Mouse (Mus musculus): ENCODE data around the gene Rb1.

The Rb1 gene

DNA sequence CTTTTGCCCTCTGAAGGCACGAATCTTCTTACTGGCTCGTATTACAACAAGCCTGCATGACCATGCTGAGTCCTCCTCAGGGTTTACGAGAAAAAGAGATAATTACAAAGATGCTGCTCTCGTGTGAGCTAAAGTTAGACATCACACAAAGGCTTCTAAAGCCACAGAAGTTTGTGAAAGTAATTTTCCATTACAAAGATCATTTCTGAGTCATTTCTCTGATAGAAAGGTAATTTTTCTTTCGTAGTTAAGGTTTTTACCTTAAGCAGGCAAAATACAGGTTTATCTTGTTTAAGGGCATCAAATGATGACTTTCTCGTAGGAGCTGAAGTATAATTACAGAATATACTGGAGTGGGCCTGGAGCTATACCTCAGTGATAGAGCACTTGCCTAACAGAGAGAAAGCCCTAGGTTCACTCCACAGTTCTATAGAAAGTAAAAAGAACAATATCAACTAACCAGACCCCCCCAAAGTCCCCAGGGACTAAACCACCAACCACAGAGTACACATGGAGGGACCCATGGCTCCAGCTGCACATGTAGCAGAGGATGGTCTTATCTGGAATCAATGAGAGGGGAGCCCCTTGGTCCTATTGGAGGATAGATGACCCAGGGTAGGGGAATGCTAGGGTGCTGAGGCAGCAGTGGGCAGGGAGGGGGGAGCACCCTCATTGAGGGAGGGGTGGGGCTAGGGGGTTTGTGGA is 14.6 kb upstream of the Rb1 start:
- ChIA-PET CTCF (no interaction called here), POLR2A (no interaction called here)

DNA sequence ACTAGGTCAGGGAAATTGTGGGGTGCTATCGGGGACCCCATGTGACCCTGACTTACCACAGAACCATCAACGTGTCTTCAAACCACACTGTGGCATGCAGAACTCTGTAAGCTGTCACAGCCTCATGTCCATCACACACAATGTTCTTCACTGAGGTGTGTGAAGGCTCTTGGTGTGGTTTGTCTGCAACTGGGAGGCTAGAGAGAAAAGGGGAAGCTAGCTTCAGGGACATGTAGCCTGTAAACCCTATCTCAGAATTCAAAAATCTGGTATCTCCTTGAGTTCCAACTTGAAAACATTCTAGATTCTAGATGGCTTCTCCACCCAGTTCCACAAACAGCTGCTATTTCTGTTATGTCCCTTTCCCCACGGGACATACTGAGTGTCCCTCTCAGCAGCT is 14.0 kb upstream of the Rb1 start:
- CTCF ChIA-PET, result no interaction called here
- POLR2A ChIA-PET, result no interaction called here

GRCm38 (mm10) chr14:73336316-73337080 is 10.9 kb upstream of the Rb1 start:
- POLR2A ChIA-PET, result no interaction called here
- CTCF ChIA-PET, result interaction anchor here in 1 of 4 experiments (0.6 kb wide), 1 partner anchor 249 kb away, joined by 12 read pairs; no protein-coding TSS in a partner anchor

DNA sequence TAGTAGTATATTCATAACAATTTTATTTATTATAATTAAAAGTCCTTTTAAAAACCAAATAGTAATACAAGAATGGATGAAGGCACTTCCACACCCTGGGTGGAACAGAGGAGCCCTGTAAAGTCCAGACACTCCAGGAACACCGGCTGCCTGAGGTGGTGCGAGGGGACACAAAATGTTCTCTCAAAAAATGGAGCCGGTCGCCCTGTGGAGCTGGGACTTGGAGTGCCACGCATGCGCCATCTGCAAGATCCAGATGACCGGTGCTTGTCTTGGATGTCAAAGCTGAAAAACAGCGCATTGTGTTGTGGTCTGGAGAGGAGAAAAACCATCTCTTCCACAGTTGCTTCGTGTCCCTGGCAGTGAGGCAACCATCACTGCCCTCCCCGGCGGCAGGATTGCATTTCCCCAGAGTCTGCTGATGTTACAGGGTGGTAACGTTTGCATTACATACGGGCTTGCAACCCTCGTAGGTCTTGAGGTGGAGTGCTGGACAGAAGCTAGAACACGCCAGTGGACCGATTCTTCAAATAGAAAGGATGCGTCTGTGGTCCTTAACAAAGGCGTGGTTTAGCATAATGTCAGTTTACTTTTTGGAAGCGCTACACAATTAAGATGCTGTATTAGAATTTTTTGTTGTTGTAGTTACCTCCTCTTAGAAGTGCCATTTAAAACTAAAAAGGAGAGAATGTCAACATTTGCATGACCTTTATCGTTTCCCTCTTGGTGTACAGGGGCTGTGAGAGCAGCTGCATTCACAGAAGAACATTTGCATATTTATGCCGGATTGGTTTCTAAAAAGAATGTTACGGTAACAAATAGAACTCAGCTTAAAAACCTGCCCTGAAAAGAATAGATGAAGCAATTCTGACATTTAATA is 9.5 kb upstream of the Rb1 start:
- ChIA-PET CTCF (no interaction called here), POLR2A (interaction anchor here in 2 of 4 experiments (0.6 to 1.2 kb wide), 2 partner anchors 8 to 243 kb away, joined by 3 to 10 read pairs; no protein-coding TSS in a partner anchor)

GRCm38 (mm10) chr14:73333880-73334279 is 8.3 kb upstream of the Rb1 start:
- POLR2A ChIA-PET, result no interaction called here
- CTCF ChIA-PET, result no interaction called here

GRCm38 (mm10) chr14:73331386-73331785 is 5.8 kb upstream of the Rb1 start:
- ChIA-PET CTCF (no interaction called here), POLR2A (no interaction called here)

DNA sequence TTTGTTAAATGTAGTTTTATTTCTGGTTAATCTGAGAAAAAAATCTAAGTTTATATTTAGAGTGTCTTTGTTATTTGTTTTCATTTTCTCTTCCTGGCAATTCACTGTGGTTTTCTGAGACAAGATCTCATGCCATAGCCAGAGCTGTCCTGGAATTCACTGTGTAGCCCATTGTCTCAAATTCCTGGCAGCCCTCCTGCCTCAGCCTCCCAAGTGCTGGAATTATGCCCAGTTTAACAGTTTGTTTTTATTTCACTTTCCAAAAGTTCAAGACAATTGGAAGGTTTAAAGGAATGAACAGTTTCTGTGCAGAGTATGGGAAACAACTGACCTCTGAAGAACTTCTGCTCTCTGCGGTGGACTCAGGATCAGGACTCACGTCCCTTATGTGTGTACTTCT is 4.2 kb upstream of the Rb1 start:
- POLR2A ChIA-PET, result interaction anchor here in 1 of 4 experiments (1.3 kb wide), 1 partner anchor 55 kb away, joined by 3 read pairs; the partner anchor contains the start of gene Itm2b
- CTCF ChIA-PET, result interaction anchor here in 1 of 4 experiments (1.2 kb wide), 1 partner anchor 223 kb away, joined by 3 read pairs; no protein-coding TSS in a partner anchor

- ChIA-PET POLR2A (interaction anchor here in 2 of 4 experiments (0.6 to 1.3 kb wide), 9 partner anchors 9 to 1788 kb away, joined by 3 to 4 read pairs (median 3); partner anchors contain the start of gene Itm2b (in 2 of the 2)), CTCF (interaction anchor here in 2 of 4 experiments (0.6 to 0.7 kb wide), 2 partner anchors 31 to 723 kb away, joined by 3 to 4 read pairs; no protein-coding TSS in a partner anchor)
Measured at GRCm38 (mm10) chr14:73326511-73326910, 889 bp upstream of the Rb1 start.

GRCm38 (mm10) chr14:73324634-73325455 is 777 bp downstream of the Rb1 start:
- CTCF ChIA-PET, result interaction anchor here in 3 of 4 experiments (0.5 to 1.0 kb wide), 3 partner anchors 11 to 218 kb away, joined by 3 to 7 read pairs (median 3); no protein-coding TSS in a partner anchor
- POLR2A ChIA-PET, result interaction anchor here in 3 of 4 experiments (0.6 to 1.7 kb wide), 7 partner anchors 11 to 218 kb away, joined by 3 to 4 read pairs (median 3); partner anchors contain the start of gene Itm2b (in 2 of the 3)

DNA sequence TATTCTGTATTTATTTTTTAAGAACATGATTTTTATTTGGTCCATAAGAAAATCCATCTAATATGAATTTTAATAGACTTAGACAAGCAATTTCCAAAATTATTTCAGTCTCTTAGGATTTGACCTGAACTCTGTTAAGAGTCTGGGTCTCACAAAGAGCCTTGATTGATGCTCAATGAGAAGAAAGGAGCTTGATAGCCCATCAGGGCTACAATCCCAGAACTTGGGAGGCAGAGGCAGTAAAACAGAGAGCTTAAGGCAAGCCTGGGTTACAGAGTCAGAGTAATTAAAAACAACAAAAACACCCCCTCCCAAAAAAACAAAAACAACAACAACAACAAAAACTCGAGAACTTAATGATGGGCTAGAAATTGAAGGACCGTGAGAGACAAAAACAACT is 1.7 kb downstream of the Rb1 start:
- CTCF ChIA-PET, result no interaction called here
- POLR2A ChIA-PET, result interaction anchor here in 3 of 4 experiments (0.7 to 1.7 kb wide), 4 partner anchors 11 to 288 kb away, joined by 3 read pairs; no protein-coding TSS in a partner anchor

DNA sequence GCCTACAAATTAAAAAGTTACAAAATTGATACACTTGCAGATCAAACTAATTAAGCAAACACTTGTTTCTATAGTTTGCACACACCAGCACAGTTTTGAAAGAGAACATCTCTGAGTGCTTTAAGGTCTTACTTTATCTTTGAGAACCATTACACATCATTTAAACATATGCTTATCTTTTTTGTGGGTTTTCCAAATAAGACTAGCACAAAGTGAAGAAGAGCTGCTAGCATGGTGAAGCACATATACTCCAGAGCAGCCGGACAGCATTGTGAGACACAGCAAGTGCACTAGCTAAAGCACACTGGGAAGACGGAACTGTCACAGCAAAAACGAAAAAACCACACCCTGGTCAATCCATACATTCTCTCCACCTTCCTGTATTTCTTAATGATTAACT is 3.5 kb downstream of the Rb1 start:
- ChIA-PET CTCF (no interaction called here), POLR2A (interaction anchor here in 1 of 4 experiments (1.1 kb wide), 1 partner anchor 9 kb away, joined by 3 read pairs; no protein-coding TSS in a partner anchor)

- ChIA-PET CTCF (no interaction called here), POLR2A (no interaction called here)
Measured at GRCm38 (mm10) chr14:73316933-73317332, 8.7 kb downstream of the Rb1 start.

DNA sequence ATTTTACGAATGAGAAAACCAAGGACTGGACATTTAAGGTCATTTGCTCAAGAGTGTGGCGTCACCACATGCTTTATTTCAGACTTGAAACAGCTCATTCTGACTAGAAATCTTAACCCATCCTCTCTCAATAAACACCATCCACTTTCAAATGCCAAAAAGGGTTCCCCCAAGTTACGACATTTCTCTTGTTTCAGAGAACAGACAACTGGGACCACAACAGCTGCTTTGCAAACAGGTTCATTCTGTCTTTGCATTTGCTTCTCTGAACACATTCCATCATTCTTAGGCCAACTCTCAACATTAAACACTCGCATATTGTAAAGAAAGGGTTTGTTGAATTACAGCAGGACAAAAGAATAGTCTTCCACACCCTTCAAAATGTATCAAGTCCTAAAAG is 11.8 kb downstream of the Rb1 start:
- ChIA-PET POLR2A (interaction anchor here in 2 of 4 experiments (0.7 to 1.1 kb wide), 3 partner anchors 8 to 59 kb away, joined by 3 read pairs; no protein-coding TSS in a partner anchor), CTCF (interaction anchor here in 2 of 4 experiments (1.0 to 1.9 kb wide), 3 partner anchors 11 kb away, joined by 3 to 6 read pairs (median 3); no protein-coding TSS in a partner anchor)

GRCm38 (mm10) chr14:73313396-73313795 is 12.2 kb downstream of the Rb1 start:
- CTCF ChIA-PET, result interaction anchor here in 3 of 4 experiments (0.9 to 1.9 kb wide), 4 partner anchors 10 to 11 kb away, joined by 3 to 6 read pairs (median 3); no protein-coding TSS in a partner anchor
- POLR2A ChIA-PET, result interaction anchor here in 3 of 4 experiments (0.6 to 1.1 kb wide), 6 partner anchors 9 to 59 kb away, joined by 3 read pairs; no protein-coding TSS in a partner anchor

GRCm38 (mm10) chr14:73312909-73313308 is 12.7 kb downstream of the Rb1 start:
- ChIA-PET POLR2A (interaction anchor here in 3 of 4 experiments (0.6 to 1.1 kb wide), 5 partner anchors 9 to 12 kb away, joined by 3 read pairs; no protein-coding TSS in a partner anchor), CTCF (interaction anchor here in 3 of 4 experiments (0.9 to 1.9 kb wide), 3 partner anchors 10 kb away, joined by 3 to 6 read pairs (median 3); no protein-coding TSS in a partner anchor)

DNA sequence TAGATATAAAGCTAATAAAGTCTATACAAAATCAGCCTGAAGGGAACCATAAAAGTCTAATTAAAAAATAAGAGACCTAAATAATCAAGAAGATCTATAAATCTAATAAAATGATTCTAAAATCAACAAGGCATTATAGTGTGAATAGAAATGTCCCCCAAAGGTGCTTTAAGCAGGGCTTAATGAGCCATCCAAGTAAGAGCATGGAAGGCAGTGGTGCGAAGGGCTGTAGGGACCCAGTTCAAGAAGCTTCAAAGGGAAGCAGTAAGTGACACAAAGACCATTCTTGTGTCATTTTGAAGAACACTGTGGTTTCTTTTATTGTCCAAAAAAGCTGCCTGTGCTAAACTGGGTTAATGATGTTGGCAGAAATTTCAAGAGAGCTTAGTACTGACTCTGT is 18.1 kb downstream of the Rb1 start:
- ChIA-PET CTCF (no interaction called here), POLR2A (no interaction called here)

GRCm38 (mm10) chr14:73303193-73303592 is 22.4 kb downstream of the Rb1 start:
- ChIA-PET CTCF (interaction anchor here (0.5 to 1.7 kb wide), 29 partner anchors 8 to 1429 kb away, joined by 3 to 28 read pairs (median 3); partner anchors contain the start of gene Sucla2 (in 1 of the 4)), POLR2A (interaction anchor here in 3 of 4 experiments (0.5 to 1.8 kb wide), 5 partner anchors 10 to 699 kb away, joined by 3 to 4 read pairs (median 3); no protein-coding TSS in a partner anchor)
